Mouse (Mus musculus) forebrain, embryonic 14.5 days (tissue): ENCODE measurements around the gene Gpc6. TPM values are rescaled to one million over a fixed set of nuclear protein-coding genes. Genes with fewer than 3 reads are reported as not detected.

Source experiments
- ATAC-seq: fragments of 200-750 bp; cut with Nextera tagmentation; 2 replicates; pipeline ENCODE4 v1.8.0; 2017; ENCODE audit warnings: mild to moderate bottlenecking, moderate library complexity
- DNase-seq: peaks from one replicate; pipeline ENCODE4 v3.0.0-alpha.2; 2015; ENCODE audit warnings: low spot score
- H3K27ac ChIP-seq: fragments of 300-500 bp; sonication (generic); 2 replicates; pipeline ENCODE4 v1.5.1; 2014; ENCODE audit warnings: low read depth, mild to moderate bottlenecking, control low read depth, low read length, moderate library complexity
- H3K27me3 ChIP-seq: fragments of 300-500 bp; sonication (generic); replicated peaks from 2 replicates; pipeline ENCODE4 v1.6.1; 2014; ENCODE audit warnings: low read length, control low read depth, mixed read lengths; ENCODE audit not compliant: control insufficient read depth, insufficient read depth
- H3K36me3 ChIP-seq: fragments of 300-500 bp; sonication (generic); 2 replicates; pipeline ENCODE4 v1.6.1; 2014; ENCODE audit warnings: low read length, control low read depth; ENCODE audit not compliant: control insufficient read depth, insufficient read depth
- H3K4me1 ChIP-seq: fragments of 300-500 bp; sonication (generic); 2 replicates; pipeline ENCODE4 v1.6.1; 2014; ENCODE audit warnings: antibody characterized with exemption, low read length, control low read depth; ENCODE audit not compliant: control insufficient read depth, insufficient read depth
- H3K4me2 ChIP-seq: fragments of 300-500 bp; sonication (generic); 2 replicates; pipeline ENCODE4 v1.6.1; 2014; ENCODE audit warnings: mild to moderate bottlenecking, control low read depth, low read length
- H3K4me3 ChIP-seq: fragments of 300-500 bp; sonication (generic); 2 replicates; pipeline ENCODE4 v1.5.1; 2014; ENCODE audit warnings: low read depth, low read length, control low read depth
- H3K9ac ChIP-seq: fragments of 300-500 bp; sonication (generic); 2 replicates; pipeline ENCODE4 v1.6.1; 2014; ENCODE audit warnings: mild to moderate bottlenecking, low read length, control low read depth, moderate library complexity
- H3K9me3 ChIP-seq: fragments of 300-500 bp; sonication (generic); replicated peaks from 2 replicates; pipeline ENCODE4 v1.6.1; 2016; ENCODE audit warnings: low read length, control low read depth, mixed read lengths; ENCODE audit not compliant: control insufficient read depth
- WGBS: fragments of 180-500 bp; shearing (Covaris S2); extraction: QIAGEN DNeasy Blood & Tissue Kit; methylation state at CpG from one replicate; pipeline ENCODE4 v1.1.7; 2014; 5-methylcytosine and 5-hydroxymethylcytosine counted together
- polyA plus RNA-seq: library from polyadenylated mRNA; unstranded; fragments of >200 nt; fragmentation: Nextera tagmentation; extraction: Ambion mirVana; gene quantifications from 2 replicates; pipeline ENCODE4 v1.2.1, GENCODE M21; 2014

The Gpc6 gene
- polyA plus RNA-seq, 1 experiment from 2014 or later = 9.0 TPM

- DNase-seq (peak; percentile 41), ATAC-seq (peak; percentile 60)
- Histone ChIP-seq H3K36me3 (no peaks in the 10 kb centered on the region), H3K27me3 (no peaks in the 10 kb centered on the region), H3K9me3 (no peaks in the 10 kb centered on the region), H3K27ac (no peak overlapping the region), H3K4me1 (0 out of 2 replicates have a peak, but pooled peaks cover 3% of the 10 kb centered on the region), H3K4me3 (no peak overlapping the region), H3K4me2 (no peak overlapping the region), H3K9ac (no peak overlapping the region)
- 52% methylated on average over 18 of the region's 18 CpGs for WGBS
Observed at GRCm38 (mm10) chr14:117369331-117369866, 444.3 kb downstream of the Gpc6 start.

- Histone ChIP-seq H3K27ac (no peak overlapping the region), H3K4me1 (no peaks in the 10 kb centered on the region), H3K36me3 (no peaks in the 10 kb centered on the region), H3K9ac (no peak overlapping the region), H3K9me3 (no peaks in the 10 kb centered on the region), H3K4me3 (no peak overlapping the region), H3K4me2 (no peak overlapping the region), H3K27me3 (no peaks in the 10 kb centered on the region)
- DNase-seq = no peak
- 45% methylated on average over 4 of the region's 4 CpGs for WGBS
- no peak for ATAC-seq
Observed at GRCm38 (mm10) chr14:117376822-117377376, 451.8 kb downstream of the Gpc6 start.

- H3K4me3 ChIP-seq = no peak overlapping the region
- DNase-seq (no peak), ATAC-seq (no peak)
- no peaks in the 10 kb centered on the region for H3K36me3 ChIP-seq
- WGBS = 77% methylated on average over 6 of the region's 6 CpGs
- H3K27ac ChIP-seq = no peak overlapping the region
- no peaks in the 10 kb centered on the region for H3K27me3 ChIP-seq
- H3K4me2 ChIP-seq = no peak overlapping the region
- no peaks in the 10 kb centered on the region for H3K9me3 ChIP-seq
- peaks cover 5% of the 10 kb centered on the region; the same call in 1 of the 2 replicates for H3K4me1 ChIP-seq
- no peak overlapping the region for H3K9ac ChIP-seq
Observed at GRCm38 (mm10) chr14:117379979-117380378, 454.9 kb downstream of the Gpc6 start.

DNA sequence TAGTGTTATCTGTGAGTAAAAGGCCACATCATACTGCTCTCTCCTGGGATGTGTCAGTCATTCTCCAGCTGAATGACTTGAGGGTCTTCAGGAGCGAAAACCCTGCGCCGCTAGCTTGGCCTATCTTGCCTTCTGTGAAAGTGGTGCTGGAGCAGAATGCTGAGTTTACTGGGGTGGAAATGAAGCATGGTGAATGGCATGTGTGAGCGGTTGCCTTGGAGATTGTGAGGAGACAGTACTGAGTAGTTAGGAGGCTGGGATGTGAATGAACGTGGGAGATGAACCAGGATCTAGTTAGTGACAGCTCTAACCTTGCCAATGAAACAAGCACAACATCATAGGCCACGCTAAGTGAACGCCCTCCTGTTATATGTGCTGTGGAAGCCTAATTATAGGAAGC is 458.1 kb downstream of the Gpc6 start:
- Histone ChIP-seq H3K4me1 (peaks cover 5% of the 10 kb centered on the region; the same call in 1 of the 2 replicates), H3K27ac (no peak overlapping the region), H3K4me2 (no peak overlapping the region), H3K4me3 (no peak overlapping the region), H3K27me3 (no peaks in the 10 kb centered on the region), H3K36me3 (no peaks in the 10 kb centered on the region), H3K9me3 (no peaks in the 10 kb centered on the region), H3K9ac (no peak overlapping the region)
- ATAC-seq = 0 out of 2 replicates have a peak, but pooled peaks have one; percentile 48
- WGBS = 53% methylated on average over 7 of the region's 7 CpGs
- DNase-seq = peak; percentile 52

DNA sequence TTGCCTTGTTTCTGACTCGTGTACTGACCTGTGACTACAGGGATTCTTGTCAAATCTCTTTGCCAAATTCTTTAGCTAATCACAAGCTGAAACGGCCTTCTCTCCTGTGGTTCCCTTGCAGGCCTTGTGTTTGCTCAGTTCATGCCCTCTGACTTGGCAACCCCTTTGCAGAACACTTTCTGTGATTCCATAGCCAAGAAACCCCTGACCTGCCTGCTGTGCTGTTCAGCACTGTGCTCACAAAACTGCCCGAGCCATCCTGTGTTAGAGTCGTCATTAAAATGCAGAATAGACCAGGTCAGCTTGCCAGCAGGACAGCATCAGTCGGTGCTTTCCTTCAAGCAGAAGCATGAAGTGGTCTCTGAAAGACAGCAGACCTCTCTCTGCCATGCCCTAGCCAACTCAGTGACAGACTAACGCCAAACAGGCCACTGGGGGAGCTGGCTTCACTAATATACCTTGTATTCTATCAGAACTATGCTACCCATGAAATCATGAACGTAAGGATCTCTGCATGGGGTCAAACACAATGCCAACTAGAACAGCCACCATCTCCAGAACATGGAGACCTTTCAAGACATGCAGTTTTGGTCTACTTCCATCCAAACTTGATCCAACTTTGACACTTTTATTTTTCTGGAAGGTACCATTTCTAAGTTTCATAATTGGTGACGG is 459.1 kb downstream of the Gpc6 start:
- DNase-seq = no peak
- Histone ChIP-seq H3K27me3 (no peaks in the 10 kb centered on the region), H3K27ac (no peak overlapping the region), H3K9me3 (no peaks in the 10 kb centered on the region), H3K4me3 (no peak overlapping the region), H3K36me3 (no peaks in the 10 kb centered on the region), H3K4me1 (peaks cover 5% of the 10 kb centered on the region; the same call in 1 of the 2 replicates), H3K9ac (no peak overlapping the region), H3K4me2 (no peak overlapping the region)
- WGBS = 64% methylated on average over 8 of the region's 8 CpGs
- ATAC-seq = no peak

- H3K27me3 ChIP-seq = no peaks in the 10 kb centered on the region
- no peaks in the 10 kb centered on the region for H3K36me3 ChIP-seq
- H3K27ac ChIP-seq = no peak overlapping the region
- H3K4me1 ChIP-seq = peaks cover 5% of the 10 kb centered on the region; the same call in 1 of the 2 replicates
- no peak overlapping the region for H3K4me2 ChIP-seq
- no peak for ATAC-seq
- H3K9me3 ChIP-seq = no peaks in the 10 kb centered on the region
- no peak overlapping the region for H3K4me3 ChIP-seq
- DNase-seq = no peak
- no peak overlapping the region for H3K9ac ChIP-seq
Observed at GRCm38 (mm10) chr14:117385731-117386270, 460.7 kb downstream of the Gpc6 start.

- no peak overlapping the region for H3K4me3 ChIP-seq
- H3K4me2 ChIP-seq = no peak overlapping the region
- WGBS = 83% methylated on average over 3 of the region's 3 CpGs
- H3K9ac ChIP-seq = no peak overlapping the region
- ATAC-seq (no peak), DNase-seq (no peak)
- H3K36me3 ChIP-seq = no peaks in the 10 kb centered on the region
- H3K27me3 ChIP-seq = no peaks in the 10 kb centered on the region
- H3K27ac ChIP-seq = no peak overlapping the region
- no peaks in the 10 kb centered on the region for H3K4me1 ChIP-seq
- no peaks in the 10 kb centered on the region for H3K9me3 ChIP-seq
Observed at GRCm38 (mm10) chr14:117390794-117391320, 465.7 kb downstream of the Gpc6 start.

- no peak overlapping the region for H3K27ac ChIP-seq
- no peak for ATAC-seq
- H3K9me3 ChIP-seq = no peaks in the 10 kb centered on the region
- H3K4me1 ChIP-seq = no peaks in the 10 kb centered on the region
- H3K27me3 ChIP-seq = no peaks in the 10 kb centered on the region
- H3K9ac ChIP-seq = no peak overlapping the region
- no peak overlapping the region for H3K4me3 ChIP-seq
- no peaks in the 10 kb centered on the region for H3K36me3 ChIP-seq
- 68% methylated on average over 4 of the region's 4 CpGs for WGBS
- H3K4me2 ChIP-seq = no peak overlapping the region
- no peak for DNase-seq
Observed at GRCm38 (mm10) chr14:117391412-117391811, 466.3 kb downstream of the Gpc6 start.

GRCm38 (mm10) chr14:117397165-117397564 is 472.1 kb downstream of the Gpc6 start:
- Histone ChIP-seq H3K27ac (no peak overlapping the region), H3K9me3 (no peaks in the 10 kb centered on the region)
- 85% methylated on average over 3 of the region's 3 CpGs for WGBS

More at GRCm38 (mm10) chr14:117397165-117397564, 472.1 kb downstream of the Gpc6 start:
- no peak overlapping the region for H3K9ac ChIP-seq
- no peaks in the 10 kb centered on the region for H3K27me3 ChIP-seq
- DNase-seq (no peak), ATAC-seq (no peak)
- no peaks in the 10 kb centered on the region for H3K36me3 ChIP-seq
- no peak overlapping the region for H3K4me3 ChIP-seq
- H3K4me2 ChIP-seq = no peak overlapping the region
- no peaks in the 10 kb centered on the region for H3K4me1 ChIP-seq
